Mouse (Mus musculus): ENCODE data around the gene Wdr61. TPM values are rescaled to one million over a fixed set of nuclear protein-coding genes. Genes with fewer than 3 reads are reported as not detected.

Wdr61 gene
- polyA plus RNA-seq, 1 experiment from 2014 or later, result 71.1 TPM

DNA sequence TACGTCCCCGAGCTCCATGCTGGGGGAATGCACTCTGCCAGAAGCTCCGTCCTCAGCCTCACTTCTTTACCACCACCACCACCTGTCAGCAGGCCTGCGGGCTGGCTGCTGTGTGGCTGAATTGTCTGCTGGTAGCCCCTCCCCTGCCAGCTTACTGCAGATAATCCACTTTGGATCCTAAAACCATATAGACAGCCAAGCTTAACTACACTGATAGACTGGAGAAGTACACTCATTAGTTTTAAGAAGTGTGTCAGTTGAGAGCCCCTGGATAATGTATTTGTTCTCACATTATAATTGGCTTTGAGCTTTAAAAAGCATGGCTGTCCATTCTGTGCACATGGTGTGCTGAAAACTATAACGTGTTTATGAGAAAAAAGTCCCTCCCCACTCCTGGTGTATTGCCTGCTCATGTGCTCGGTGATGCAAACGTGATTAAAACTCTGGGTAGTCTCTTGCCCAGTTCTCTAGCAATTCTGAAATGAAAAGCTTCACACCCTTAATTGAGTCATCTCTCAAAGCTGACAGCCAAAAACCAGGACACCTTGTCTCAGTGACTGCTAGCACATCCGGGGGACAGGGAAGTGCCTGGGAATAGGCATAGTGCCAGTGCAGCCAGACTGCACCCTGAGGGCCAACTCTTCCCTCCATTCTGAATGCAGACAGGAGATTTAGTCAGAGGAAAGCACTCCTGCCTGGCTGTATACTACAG lies 26.9 kb downstream of the Wdr61 start:
- no peak overlapping the region for H3K4me3 ChIP-seq (ENCODE audit: low read depth, low read length)
- 62% methylated on average over 8 of the region's 8 CpGs for WGBS (ENCODE audit: insufficient replicate concordance)

DNA sequence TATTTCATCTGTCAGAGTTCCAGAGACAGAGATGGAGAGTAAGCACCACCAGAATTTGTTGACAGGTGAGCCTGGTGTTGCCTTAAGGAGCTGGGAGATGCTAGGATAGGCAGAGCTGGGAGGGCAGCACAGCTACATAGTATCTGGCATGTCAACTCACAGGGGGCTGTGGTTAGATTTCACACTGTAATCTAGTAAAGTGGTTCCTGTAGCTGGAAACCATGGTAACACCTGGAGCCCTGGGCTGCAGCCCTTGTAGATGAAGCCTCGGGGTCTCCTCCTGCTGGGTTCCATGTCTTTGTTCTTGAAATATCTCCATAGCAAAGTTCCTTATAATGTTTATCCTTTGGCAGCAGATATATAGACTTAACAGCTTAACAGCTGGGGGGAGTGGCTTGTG lies 28.8 kb downstream of the Wdr61 start:
- ATAC-seq (ENCODE audit: low read depth), result no peak
- Histone ChIP-seq H3K4me2 (ENCODE audit: low read depth, low read length) (no peak overlapping the region), H3K4me1 (ENCODE audit: control insufficient read depth, low read depth, low read length) (peaks cover 47% of the 10 kb centered on the region), H3K27me3 (ENCODE audit: control insufficient read depth, insufficient read depth, low read depth, low read length) (peaks cover 3% of the 10 kb centered on the region; the same call in 1 of the 2 replicates), H3K36me3 (ENCODE audit: control insufficient read depth, insufficient read depth) (peaks cover 22% of the 10 kb centered on the region), H3K9ac (ENCODE audit: low read depth, low read length) (no peak overlapping the region), H3K9me3 (replicated peaks; ENCODE audit: control insufficient read depth, low read length) (no peaks in the 10 kb centered on the region), H3K4me3 (ENCODE audit: low read depth, low read length) (no peak overlapping the region), H3K27ac (ENCODE audit: low read length) (no peak overlapping the region; the same call in 1 of the 2 replicates)
- WGBS (ENCODE audit: insufficient replicate concordance), result 19% methylated on average over 1 of the region's 1 CpGs

More for the DNA sequence above, 26.9 kb downstream of the Wdr61 start:
- no peak overlapping the region for H3K27ac ChIP-seq (ENCODE audit: low read length)
- no peaks in the 10 kb centered on the region for H3K27me3 ChIP-seq (ENCODE audit: control insufficient read depth, insufficient read depth, low read depth, low read length)
- no peak for ATAC-seq (ENCODE audit: low read depth)
- H3K4me2 ChIP-seq (ENCODE audit: low read depth, low read length), result no peak overlapping the region
- H3K4me1 ChIP-seq (ENCODE audit: control insufficient read depth, low read depth, low read length), result peaks cover 32% of the 10 kb centered on the region
- no peak overlapping the region for H3K9ac ChIP-seq (ENCODE audit: low read depth, low read length)
- H3K36me3 ChIP-seq (ENCODE audit: control insufficient read depth, insufficient read depth), result peaks cover 29% of the 10 kb centered on the region
- H3K9me3 ChIP-seq (replicated peaks; ENCODE audit: control insufficient read depth, low read length), result no peaks in the 10 kb centered on the region

DNA sequence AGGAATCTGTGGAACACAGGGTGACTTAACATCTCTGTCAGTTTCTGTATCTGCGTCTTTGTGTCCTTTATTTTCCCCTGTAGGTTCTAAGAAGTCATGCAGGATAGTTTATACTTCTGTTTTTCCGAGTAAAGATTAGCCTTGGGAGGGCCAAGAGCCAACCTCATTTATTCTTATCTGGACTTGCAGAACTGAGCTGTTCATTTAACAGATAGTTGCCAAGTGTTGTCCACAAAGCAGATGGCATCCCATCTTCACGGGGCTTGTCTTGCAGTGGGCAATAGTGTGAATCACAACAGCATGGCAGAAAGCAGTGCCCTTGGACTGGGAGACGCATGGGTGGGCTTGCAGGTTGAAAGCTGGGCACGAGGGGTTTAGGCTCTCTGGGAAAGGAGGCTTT lies 30.0 kb downstream of the Wdr61 start:
- H3K27me3 ChIP-seq (ENCODE audit: control insufficient read depth, insufficient read depth, low read depth, low read length), result peaks cover 13% of the 10 kb centered on the region; the same call in 1 of the 2 replicates
- H3K9ac ChIP-seq (ENCODE audit: low read depth, low read length), result peak overlapping the region; percentile 35
- H3K4me2 ChIP-seq (ENCODE audit: low read depth, low read length), result peak overlapping the region; percentile 73
- ATAC-seq (ENCODE audit: low read depth), result peak; percentile 76
- peak overlapping the region; percentile 91 for H3K27ac ChIP-seq (ENCODE audit: low read length)
- peaks cover 51% of the 10 kb centered on the region for H3K4me1 ChIP-seq (ENCODE audit: control insufficient read depth, low read depth, low read length)
- WGBS (ENCODE audit: insufficient replicate concordance), result 23% methylated on average over 5 of the region's 5 CpGs
- peaks cover 12% of the 10 kb centered on the region; the same call in 1 of the 2 replicates for H3K36me3 ChIP-seq (ENCODE audit: control insufficient read depth, insufficient read depth)
- H3K4me3 ChIP-seq (ENCODE audit: low read depth, low read length), result peak overlapping the region; percentile 29
- H3K9me3 ChIP-seq (replicated peaks; ENCODE audit: control insufficient read depth, low read length), result no peaks in the 10 kb centered on the region

DNA sequence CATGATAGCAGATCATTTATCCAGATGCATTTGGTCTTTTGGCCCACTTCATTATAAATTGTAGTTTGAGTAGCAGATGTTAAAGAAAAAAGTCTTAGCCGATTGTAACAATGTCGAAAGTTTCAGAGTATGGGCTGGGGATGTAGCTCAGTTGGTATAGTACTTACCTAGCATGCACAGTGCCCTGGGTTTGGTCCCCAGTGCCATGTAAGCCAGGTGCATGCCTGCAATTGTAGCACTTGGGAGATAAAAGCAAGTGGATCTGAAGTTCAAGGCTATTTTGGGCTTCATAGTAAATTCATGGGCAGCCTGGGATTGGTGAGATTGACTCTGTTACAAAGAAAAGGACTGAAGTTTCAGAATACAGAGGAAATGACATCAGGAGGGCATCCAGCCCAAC lies 31.7 kb downstream of the Wdr61 start:
- H3K4me2 ChIP-seq (ENCODE audit: low read depth, low read length), result peak overlapping the region; percentile 73
- peaks cover 57% of the 10 kb centered on the region for H3K4me1 ChIP-seq (ENCODE audit: control insufficient read depth, low read depth, low read length)
- no peak for ATAC-seq (ENCODE audit: low read depth)
- WGBS (ENCODE audit: insufficient replicate concordance), result 77% methylated on average over 2 of the region's 2 CpGs
- no peaks in the 10 kb centered on the region for H3K9me3 ChIP-seq (replicated peaks; ENCODE audit: control insufficient read depth, low read length)
- peaks cover 19% of the 10 kb centered on the region; the same call in 1 of the 2 replicates for H3K27me3 ChIP-seq (ENCODE audit: control insufficient read depth, insufficient read depth, low read depth, low read length)
- peak overlapping the region; percentile 17; the same call in 1 of the 2 replicates for H3K9ac ChIP-seq (ENCODE audit: low read depth, low read length)
- no peaks in the 10 kb centered on the region; the same call in 1 of the 2 replicates for H3K36me3 ChIP-seq (ENCODE audit: control insufficient read depth, insufficient read depth)
- no peak overlapping the region for H3K4me3 ChIP-seq (ENCODE audit: low read depth, low read length)
- peak overlapping the region; percentile 91 for H3K27ac ChIP-seq (ENCODE audit: low read length)

DNA sequence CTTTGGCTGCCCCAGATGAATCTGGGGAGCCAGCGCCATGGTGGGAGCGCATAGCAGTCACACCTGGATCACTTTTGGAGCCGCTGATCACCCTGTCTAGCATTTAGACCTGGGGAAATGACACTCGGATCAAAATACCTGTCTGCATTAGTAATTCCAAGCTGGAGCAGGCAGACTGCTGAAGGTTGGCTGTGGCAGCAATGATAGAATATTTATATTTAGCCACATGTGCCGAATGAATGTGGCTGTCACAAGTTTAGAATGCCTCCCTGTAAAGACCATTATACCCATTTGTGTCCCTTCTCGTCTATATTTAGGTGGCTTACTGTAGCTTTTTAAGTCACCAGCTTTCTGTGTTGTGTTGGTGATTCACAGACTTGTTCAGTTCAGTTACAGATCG lies 33.6 kb downstream of the Wdr61 start:
- H3K27me3 ChIP-seq (ENCODE audit: control insufficient read depth, insufficient read depth, low read depth, low read length), result peaks cover 19% of the 10 kb centered on the region; the same call in 1 of the 2 replicates
- H3K4me3 ChIP-seq (ENCODE audit: low read depth, low read length), result peak overlapping the region; percentile 82
- 0 out of 2 replicates have a peak, but pooled peaks cover 2% of the 10 kb centered on the region for H3K9me3 ChIP-seq (replicated peaks; ENCODE audit: control insufficient read depth, low read length)
- WGBS (ENCODE audit: insufficient replicate concordance), result 72% methylated on average over 7 of the region's 7 CpGs
- no peak for ATAC-seq (ENCODE audit: low read depth)
- peaks cover 66% of the 10 kb centered on the region for H3K4me1 ChIP-seq (ENCODE audit: control insufficient read depth, low read depth, low read length)
- H3K9ac ChIP-seq (ENCODE audit: low read depth, low read length), result peak overlapping the region; percentile 89
- H3K4me2 ChIP-seq (ENCODE audit: low read depth, low read length), result peak overlapping the region; percentile 73
- peak overlapping the region; percentile 94; the same call in 1 of the 2 replicates for H3K27ac ChIP-seq (ENCODE audit: low read length)
- no peaks in the 10 kb centered on the region for H3K36me3 ChIP-seq (ENCODE audit: control insufficient read depth, insufficient read depth)

DNA sequence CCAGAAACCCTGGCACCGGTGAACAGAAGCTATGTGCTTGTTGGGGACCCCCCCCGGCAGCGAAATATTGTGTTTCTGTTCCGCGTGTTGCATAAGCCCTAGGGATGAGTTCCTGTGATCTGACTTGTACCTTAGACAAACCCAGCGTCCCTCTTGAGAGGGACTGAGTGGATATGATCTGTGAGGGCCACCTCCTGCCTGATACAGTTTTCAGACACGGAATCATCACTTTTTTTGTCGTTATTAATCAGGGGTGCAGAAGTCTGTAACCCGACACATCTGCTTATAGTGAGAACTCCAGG lies 34.2 kb downstream of the Wdr61 start:
- Histone ChIP-seq H3K4me2 (ENCODE audit: low read depth, low read length) (peak overlapping the region; percentile 73), H3K36me3 (ENCODE audit: control insufficient read depth, insufficient read depth) (no peaks in the 10 kb centered on the region), H3K9me3 (replicated peaks; ENCODE audit: control insufficient read depth, low read length) (0 out of 2 replicates have a peak, but pooled peaks cover 2% of the 10 kb centered on the region), H3K27ac (ENCODE audit: low read length) (peak overlapping the region; percentile 94), H3K9ac (ENCODE audit: low read depth, low read length) (peak overlapping the region; percentile 89), H3K4me1 (ENCODE audit: control insufficient read depth, low read depth, low read length) (peaks cover 60% of the 10 kb centered on the region), H3K4me3 (ENCODE audit: low read depth, low read length) (peak overlapping the region; percentile 82), H3K27me3 (ENCODE audit: control insufficient read depth, insufficient read depth, low read depth, low read length) (peaks cover 19% of the 10 kb centered on the region; the same call in 1 of the 2 replicates)
- 20% methylated on average over 9 of the region's 9 CpGs for whole genome bisulfite sequencing (ENCODE audit: insufficient replicate concordance)
- no peak for ATAC-seq (ENCODE audit: low read depth)

DNA sequence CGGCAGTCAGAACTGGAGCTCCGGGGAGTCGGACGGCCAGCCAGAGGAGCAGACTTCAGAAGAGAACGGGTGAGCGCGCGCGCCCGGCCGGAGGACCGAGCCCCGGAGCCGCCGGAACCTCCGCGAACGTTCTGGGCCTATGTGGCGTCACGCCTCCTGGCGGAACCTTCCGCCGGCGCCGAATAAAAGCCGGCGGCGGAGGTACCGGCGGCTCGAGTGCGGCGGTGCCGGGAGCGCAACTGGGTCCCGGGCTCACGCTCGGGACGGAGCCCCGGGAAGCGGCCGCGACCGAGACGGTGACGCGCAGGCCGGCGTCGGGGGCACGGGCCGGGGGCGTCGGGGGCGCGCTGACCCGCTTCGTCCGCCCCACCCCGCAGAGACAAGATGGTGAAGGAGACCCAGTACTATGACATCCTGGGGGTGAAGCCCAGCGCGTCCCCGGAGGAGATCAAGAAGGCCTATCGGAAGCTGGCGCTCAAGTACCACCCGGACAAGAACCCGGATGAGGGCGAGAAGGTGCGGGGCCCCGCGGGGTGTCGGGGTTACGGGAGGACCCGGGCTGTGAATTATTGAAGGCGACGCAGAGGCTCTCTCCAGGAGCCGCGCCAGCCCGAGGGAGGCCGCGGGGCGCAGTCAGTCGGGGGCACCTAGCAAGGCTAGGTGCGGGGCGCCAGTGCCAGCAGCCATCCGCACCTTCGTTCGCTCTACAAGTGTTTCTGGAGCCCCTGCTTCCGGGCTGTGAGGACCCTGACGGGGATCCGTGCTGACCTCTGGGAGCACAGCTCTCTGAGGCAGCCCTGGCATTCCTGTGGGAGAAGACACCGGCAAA lies 34.8 kb downstream of the Wdr61 start:
- Histone ChIP-seq H3K4me3 (ENCODE audit: low read depth, low read length) (peak overlapping the region; percentile 82), H3K4me1 (ENCODE audit: control insufficient read depth, low read depth, low read length) (peaks cover 54% of the 10 kb centered on the region), H3K36me3 (ENCODE audit: control insufficient read depth, insufficient read depth) (no peaks in the 10 kb centered on the region), H3K9me3 (replicated peaks; ENCODE audit: control insufficient read depth, low read length) (0 out of 2 replicates have a peak, but pooled peaks cover 2% of the 10 kb centered on the region), H3K27ac (ENCODE audit: low read length) (peak overlapping the region; percentile 94), H3K27me3 (ENCODE audit: control insufficient read depth, insufficient read depth, low read depth, low read length) (peaks cover 22% of the 10 kb centered on the region; the same call in 1 of the 2 replicates), H3K4me2 (ENCODE audit: low read depth, low read length) (peak overlapping the region; percentile 73), H3K9ac (ENCODE audit: low read depth, low read length) (peak overlapping the region; percentile 89)
- under 1% methylated on average over 91 of the region's 92 CpGs for WGBS (ENCODE audit: insufficient replicate concordance)
- ATAC-seq (ENCODE audit: low read depth), result peak; percentile 52

DNA sequence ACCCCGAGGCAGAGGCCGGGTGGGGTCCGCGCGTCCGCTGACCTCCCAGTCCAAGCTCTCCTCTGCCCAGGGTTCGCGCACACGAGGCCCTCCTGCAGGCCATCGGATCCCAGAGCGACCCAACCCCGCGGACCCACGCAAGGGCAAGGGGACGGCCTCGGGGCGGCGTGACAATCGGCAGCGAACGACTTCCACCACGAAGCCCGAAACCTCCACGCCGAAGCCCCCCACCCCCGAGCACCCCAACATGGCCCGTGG lies 35.3 kb downstream of the Wdr61 start:
- peak overlapping the region; percentile 94 for H3K27ac ChIP-seq (ENCODE audit: low read length)
- H3K9me3 ChIP-seq (replicated peaks; ENCODE audit: control insufficient read depth, low read length), result 0 out of 2 replicates have a peak, but pooled peaks cover 2% of the 10 kb centered on the region
- H3K4me2 ChIP-seq (ENCODE audit: low read depth, low read length), result peak overlapping the region; percentile 73
- H3K9ac ChIP-seq (ENCODE audit: low read depth, low read length), result peak overlapping the region; percentile 89
- peak; percentile 28 for ATAC-seq (ENCODE audit: low read depth)
- H3K4me3 ChIP-seq (ENCODE audit: low read depth, low read length), result peak overlapping the region; percentile 82
- peaks cover 22% of the 10 kb centered on the region; the same call in 1 of the 2 replicates for H3K27me3 ChIP-seq (ENCODE audit: control insufficient read depth, insufficient read depth, low read depth, low read length)
- H3K4me1 ChIP-seq (ENCODE audit: control insufficient read depth, low read depth, low read length), result peaks cover 50% of the 10 kb centered on the region
- WGBS (ENCODE audit: insufficient replicate concordance), result 12% methylated on average over 27 of the region's 27 CpGs
- no peaks in the 10 kb centered on the region for H3K36me3 ChIP-seq (ENCODE audit: control insufficient read depth, insufficient read depth)
